Mouse (Mus musculus): Measurements from ENCODE around the gene Zfp592. TPM values are rescaled to one million over a fixed set of nuclear protein-coding genes. Genes with fewer than 3 reads are reported as not detected.

Zfp592 gene
- total RNA-seq, 2 experiments from 2014 or later = 14.3 to 16.4 TPM

DNA sequence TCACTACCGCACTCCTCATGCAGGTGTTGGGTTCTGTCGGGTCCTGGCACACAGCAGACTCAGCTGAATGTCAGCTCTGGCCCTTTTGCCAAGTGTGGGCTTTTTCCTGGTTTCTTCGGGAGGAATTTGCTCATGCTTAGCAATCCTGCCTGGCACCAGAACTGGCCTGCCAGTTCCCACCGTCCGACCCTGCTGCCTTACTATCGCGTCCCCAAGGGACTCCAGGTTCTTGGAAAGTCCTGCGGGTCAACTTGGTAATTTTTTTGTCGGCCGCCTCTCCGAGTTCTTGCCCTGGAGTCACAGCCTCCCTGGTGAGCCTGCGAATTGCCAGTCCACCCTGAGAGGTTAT, 876 bp upstream of the Zfp592 start:
- intact Hi-C loops (cut with DNase I) = loop anchor here (2.0 to 5.0 kb wide), 3 partner anchors 46 to 145 kb away; partner anchors contain the start of genes Sec11a and Wdr73
- DNase-seq = no peak

DNA sequence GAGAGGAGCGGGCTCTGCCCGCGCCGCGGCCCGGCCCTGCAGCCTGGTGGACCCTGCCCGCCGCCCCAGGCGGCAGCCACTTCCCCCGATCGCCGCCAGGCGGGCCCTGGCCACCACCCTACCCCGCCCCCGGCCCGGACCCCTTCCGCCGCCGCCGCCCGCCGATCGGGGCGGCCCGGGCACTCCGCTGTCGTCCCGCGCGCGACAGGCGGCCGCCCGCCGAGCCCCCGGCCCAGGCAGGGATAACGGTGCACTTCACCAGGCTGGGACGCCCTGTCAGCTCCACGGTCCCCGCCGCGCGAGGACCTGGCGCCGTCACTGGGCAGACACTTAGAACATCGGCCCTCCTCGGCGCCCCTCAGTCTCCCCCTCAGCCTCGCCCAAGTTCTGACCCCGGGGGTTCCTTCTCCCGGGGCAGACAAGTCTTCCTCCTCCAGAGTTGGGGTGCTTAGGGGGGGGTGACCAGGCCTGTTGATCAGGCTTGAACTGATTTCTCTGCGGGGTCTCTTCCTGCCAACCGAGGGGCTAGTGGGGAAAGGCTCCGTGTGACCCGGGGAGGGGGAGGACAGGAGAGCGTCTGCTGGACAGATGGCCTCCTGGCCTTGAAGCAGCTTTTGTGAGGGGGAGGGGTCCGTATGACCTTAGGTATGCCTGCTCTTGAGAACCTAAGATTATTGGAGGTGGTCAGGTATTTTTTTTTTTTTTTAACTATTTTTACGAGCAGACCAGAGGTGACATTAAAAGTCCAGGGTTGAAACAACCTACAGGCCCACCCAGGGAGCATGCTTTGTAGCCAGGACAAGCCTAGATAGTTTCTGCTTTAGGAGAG, 567 bp downstream of the Zfp592 start:
- peak in 1 of 2 experiments; percentile 26 for DNase-seq
- intact Hi-C loops (cut with DNase I) = loop anchor here (2.0 to 5.0 kb wide), 3 partner anchors 47 to 143 kb away; partner anchors contain the start of genes Sec11a and Wdr73

DNA sequence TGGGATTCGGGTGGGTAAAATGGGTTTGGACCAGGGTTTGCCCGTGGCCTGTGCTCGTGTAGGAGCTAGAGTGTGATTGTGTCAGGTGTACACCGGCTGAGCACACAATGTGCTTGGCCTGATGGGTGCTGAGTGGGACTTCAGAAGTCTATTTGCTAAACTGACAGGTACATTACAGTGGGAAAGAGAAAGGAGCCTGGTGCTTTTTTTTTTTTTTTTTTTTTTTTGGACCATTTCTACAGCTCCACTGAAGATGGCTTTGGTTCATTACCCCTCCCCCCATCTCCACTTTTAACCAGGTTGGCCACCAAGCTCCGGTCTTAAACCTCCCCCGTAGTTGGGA, 1.2 kb downstream of the Zfp592 start:
- no peak for DNase-seq
- intact Hi-C loops (cut with DNase I) = loop anchor here (5.0 kb wide), 1 partner anchor 143 kb away; no protein-coding TSS in a partner anchor

DNA sequence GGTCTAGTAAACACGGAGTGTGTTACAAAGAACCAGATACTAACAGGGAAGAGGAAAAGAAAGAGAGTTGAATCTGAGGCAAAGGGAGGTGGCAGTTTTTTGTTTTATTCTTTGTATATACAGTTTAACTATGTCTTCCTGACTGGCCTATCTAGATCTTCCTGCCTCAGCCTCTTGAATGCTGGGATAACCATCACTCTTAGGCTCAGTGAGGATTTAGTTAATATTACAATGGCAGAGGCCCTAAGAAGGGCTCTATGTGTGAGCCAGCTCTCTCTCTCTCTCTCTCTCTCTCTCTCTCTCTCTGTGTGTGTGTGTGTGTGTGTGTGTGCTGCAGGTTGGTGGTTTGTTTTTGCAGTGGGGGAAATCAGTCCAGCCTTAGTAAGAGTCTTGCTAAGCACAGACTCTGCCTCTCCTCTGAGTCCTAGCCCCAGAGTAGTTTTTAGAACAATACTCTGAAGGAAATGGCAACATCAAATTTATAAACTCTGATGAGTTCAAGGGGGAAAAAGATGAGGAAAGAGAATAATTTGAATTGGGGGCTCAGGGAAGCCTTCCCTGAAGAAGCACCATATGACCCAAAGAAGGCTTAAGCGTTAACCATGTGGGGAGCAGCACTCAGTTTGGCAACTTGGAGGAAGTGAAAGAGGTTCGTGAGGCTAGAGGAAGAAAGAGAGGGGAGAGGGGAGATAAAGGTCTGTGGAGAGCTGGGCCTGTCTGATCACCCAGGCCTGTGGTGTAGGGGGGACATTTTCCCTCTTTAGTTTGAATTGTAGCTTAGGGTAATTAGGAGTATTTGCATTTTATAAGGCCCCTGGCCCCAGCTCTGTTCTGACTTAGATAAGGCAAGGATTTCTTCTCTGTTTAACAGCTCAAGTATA, 2.0 kb downstream of the Zfp592 start:
- DNase-seq = no peak
- intact Hi-C loops (cut with DNase I) = no loop called here

DNA sequence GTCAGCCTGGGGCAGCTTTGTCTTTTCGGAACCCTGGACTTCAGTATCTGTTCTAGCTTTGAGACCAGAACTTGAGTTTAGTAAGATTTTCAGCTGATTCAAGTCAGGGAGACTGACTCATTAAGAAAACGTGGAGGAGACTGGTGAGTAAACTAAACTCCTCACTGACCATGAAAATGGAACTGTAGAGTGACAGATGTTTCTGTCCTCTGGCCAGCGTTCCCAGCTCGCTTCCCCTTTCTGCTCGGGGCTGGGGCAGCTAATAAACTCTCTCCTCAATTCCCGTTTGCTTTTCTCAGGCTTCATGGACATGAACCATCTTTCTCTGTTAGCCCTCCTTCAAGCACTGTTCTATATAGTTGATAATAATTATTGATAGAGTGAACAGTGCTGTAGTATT, 4.3 kb downstream of the Zfp592 start:
- peak in 1 of 2 experiments; percentile 33 for DNase-seq
- intact Hi-C loops (cut with DNase I) = no loop called here

DNA sequence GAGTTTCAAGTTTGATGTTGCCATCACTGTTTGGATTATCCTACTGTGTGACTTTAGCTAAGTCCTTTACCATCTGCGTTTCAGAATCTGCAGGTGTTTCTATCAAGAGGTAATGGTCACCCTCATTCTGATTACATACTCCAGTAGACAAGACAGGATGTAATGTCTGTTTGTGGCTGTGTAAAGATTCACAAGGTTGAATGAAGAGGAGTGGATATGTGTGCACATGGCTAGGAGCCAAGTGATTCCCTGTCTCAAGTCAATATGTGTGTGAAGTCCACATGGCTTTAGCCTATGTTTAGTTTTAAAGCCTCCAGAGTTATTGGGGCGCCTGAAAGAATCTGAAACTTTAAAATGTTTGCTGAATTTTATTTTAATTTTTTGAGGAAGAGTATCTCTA, 6.1 kb downstream of the Zfp592 start:
- DNase-seq = no peak
- intact Hi-C loops (cut with DNase I) = no loop called here

DNA sequence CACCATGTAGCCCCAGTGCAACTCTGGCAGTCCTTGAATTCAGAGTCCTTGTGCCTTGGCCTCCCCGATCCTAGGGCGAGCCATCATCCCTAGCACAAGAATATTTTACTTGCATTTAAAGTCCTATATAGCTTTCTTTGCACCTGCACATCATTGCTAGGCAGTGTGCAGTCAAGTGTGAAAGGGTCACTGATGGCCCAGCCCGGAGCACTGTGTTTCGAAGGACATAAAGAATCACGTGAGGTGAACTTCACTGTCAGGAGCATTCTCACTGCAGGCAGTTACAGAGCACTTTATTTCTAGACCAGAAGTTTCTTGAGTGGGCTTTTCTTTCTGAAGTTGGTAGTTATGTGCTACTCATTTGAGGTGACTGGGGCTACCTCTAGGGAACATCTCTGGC, 8.4 kb downstream of the Zfp592 start:
- no peak for DNase-seq
- intact Hi-C loops (cut with DNase I) = no loop called here

DNA sequence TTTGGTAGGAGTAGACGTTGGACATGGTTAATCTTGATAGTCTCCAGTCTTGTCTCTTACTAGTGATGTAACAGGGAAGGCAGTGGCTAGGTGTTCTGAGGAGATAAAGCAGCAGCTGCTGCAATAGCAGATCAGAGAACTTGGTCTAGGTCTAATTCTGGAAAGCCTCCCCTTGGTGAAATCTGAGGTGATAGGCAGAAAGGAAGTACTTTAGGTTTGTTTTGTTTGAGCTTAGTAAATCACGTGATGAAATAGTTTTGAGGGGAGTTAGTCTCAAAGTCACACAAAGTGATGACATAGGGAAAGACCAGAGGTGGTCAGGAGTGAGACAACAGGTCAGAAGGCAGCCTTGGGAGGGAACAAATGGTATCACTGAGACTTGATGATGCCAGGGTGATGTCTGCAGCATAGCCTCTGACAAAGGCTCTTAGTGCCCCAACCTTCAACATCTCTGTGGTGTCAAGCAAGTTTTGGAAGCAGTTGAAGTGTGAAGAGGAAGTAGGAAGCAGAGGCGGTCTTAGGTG, 11.1 kb downstream of the Zfp592 start:
- intact Hi-C loops (cut with DNase I) = no loop called here
- no peak for DNase-seq

DNA sequence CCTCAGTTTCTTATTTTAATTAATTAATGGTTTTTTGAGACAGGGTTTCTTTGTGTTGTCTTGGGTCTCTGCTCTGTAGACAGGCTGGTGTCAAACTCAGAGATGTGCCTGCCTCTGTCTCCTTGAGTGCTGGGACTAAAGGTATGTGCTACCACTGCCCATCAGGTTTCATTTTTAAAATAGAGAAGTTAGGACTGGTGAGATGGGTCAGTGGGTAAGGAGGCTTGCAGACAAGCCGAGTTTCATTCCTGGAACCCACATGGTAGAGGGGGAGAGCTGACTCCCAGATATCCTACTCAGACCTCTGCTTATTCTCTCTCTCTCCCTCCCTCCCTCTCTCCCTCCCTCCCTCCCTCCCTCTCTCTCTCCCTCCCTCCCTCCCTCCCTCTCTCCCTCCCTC, 12.5 kb downstream of the Zfp592 start:
- DNase-seq = no peak

DNA sequence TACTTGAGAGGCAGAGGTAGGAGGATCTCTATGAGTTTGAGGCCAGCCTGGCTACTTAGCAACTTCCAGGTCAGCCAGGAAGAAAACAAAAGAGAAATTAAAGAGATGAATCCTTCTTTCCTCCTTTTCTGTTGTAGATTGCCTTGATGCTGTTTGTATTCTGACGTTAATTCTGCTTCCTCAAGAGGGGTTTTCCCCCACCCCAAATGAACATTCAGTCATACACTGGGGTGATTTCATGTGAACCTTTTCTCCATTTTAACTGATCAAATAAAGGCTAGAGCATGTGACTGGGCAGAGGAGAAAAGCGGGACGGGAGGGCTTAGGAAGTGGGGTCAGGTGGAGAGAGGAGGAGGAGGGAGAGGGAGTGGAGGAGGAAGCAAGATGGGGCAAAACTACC, 14.8 kb downstream of the Zfp592 start:
- no peak for DNase-seq
- intact Hi-C loops (cut with DNase I) = no loop called here

More for the DNA sequence above, 12.5 kb downstream of the Zfp592 start:
- intact Hi-C loops (cut with DNase I) = no loop called here

DNA sequence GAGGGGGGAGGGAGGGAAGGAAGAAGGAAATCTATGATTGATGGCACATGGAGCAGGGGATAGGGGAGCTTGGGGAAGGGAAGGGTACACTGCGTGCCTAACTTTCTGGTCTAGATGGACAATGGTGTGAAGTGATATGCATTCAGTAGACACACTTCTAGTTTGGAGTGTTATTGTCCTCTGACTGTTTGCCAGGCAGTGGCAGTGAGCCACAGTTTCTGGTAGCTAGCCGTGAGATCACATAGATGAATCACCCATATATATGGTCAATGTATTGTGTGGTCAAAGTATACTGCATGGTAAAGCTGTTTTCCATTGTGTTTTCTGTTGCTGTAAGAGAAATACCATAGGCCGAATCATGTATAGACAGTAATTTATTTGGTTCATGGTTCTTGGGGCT, 18.1 kb downstream of the Zfp592 start:
- intact Hi-C loops (cut with DNase I) = no loop called here
- no peak for DNase-seq

DNA sequence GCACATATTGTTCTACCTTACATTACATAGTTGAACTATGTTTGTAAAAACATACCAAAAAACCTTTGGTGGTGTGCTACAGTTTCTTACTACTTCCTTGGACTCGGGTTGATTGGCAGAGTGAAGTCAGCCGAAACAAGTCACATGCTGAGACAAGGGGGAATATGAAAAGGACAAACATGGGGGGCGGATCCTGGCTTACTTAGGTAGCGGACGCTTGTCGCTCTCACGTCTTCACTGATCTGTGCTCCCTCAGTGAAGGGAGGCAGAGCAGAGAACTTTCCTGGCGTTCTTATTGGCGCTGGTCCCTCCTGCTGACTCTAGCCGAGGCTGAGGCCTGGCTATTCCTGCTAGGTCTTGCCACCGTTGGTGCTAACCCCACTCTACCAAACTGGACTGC, 26.8 kb downstream of the Zfp592 start:
- DNase-seq = no peak
- intact Hi-C loops (cut with DNase I) = no loop called here

DNA sequence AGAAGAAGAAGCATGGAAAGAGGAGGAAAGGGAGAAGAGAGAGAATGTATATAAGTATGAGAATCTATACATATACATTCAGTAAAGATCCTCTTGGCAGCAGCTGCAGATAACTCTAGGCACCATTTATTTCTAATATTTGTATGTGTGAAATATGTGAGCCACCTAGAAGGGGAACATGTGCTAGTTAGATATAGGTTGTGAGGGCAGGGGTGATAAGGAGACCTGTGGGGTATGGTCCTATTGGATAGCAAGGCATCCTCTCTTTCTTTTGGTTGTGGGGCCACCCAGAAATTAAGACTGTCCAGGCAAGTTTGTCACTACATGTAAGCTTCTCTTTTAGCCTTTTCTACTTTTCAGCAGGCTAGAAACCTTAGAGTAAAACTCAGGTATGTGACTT, 29.2 kb downstream of the Zfp592 start:
- DNase-seq = no peak
- intact Hi-C loops (cut with DNase I) = no loop called here

DNA sequence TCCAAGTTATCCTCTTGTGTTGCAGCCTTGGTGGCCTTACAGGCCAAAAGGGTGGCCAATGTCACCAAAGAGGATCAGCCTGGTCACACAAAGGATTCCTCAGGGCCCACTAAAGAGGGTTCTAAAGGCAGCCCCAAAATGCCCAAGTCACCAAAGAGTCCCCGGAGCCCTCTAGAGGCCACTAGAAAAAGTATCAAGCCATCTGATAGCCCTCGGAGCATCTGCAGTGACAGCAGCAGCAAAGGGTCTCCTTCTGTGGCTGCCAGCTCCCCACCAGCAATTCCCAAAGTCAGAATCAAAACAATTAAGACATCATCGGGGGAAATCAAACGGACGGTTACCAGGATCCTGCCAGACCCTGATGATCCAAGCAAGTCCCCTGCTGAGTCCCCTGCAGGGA, 30.6 kb downstream of the Zfp592 start:
- no peak for DNase-seq
- intact Hi-C loops (cut with DNase I) = no loop called here

DNA sequence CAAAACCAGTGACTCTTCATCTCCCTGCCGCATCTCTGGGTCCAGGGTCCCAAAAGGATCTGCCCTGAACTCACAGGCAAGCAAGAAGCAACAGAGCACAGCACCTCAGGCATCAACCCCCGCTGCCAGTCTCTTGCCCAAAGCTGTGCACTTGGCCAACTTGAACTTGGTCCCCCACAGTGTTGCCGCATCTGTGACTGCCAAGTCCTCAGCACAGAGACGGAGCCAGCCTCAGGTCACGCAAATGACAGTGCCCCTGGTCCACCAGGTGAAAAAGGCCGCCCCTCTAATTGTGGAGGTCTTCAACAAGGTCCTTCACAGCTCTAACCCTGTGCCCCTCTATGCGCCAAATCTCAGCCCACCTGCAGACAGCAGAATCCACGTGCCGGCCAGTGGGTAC, 31.2 kb downstream of the Zfp592 start:
- intact Hi-C loops (cut with DNase I) = no loop called here
- DNase-seq = no peak

DNA sequence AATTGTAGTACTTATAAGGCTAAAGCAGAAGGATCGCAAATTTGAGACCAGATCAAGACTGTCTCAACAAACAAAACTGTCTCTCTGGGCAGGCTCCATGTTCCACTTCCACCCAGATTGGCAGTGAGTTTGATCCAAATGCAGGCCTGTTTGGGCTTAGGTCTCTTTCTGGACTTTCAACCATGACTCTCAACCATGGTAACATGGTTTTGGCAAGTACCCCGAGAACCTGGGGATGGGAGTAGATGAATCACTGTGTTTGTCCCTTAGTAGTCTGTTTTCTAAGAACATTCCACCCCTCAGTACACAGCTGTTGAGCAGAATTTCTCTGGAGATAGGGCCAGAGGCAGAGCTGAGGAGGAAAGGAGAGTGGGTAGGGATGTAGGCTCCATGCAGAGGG, 32.3 kb downstream of the Zfp592 start:
- no peak for DNase-seq
- intact Hi-C loops (cut with DNase I) = no loop called here

DNA sequence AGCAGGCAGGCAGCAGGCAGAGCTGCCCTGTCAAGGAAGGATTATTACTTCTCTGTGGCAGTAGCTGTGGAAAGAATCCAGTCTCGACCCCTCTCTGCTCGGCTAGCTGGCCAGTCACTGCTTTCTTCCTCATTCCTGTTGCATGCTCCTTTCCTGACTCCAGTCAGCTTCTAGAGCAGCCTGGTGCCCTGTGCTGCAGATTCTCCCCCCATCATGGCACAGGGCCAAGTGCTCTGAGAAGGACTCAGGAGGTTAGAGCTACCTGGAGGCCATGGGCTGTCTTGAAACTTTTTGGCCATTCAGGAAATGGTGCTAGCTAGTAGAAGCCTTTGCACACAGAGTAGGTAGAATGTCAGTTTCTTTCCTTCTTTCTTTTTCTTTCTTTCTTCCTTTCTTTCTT, 46.2 kb downstream of the Zfp592 start:
- DNase-seq = no peak
- intact Hi-C loops (cut with DNase I) = loop anchor here (10.0 kb wide), 1 partner anchor 305 kb away; no protein-coding TSS in a partner anchor

DNA sequence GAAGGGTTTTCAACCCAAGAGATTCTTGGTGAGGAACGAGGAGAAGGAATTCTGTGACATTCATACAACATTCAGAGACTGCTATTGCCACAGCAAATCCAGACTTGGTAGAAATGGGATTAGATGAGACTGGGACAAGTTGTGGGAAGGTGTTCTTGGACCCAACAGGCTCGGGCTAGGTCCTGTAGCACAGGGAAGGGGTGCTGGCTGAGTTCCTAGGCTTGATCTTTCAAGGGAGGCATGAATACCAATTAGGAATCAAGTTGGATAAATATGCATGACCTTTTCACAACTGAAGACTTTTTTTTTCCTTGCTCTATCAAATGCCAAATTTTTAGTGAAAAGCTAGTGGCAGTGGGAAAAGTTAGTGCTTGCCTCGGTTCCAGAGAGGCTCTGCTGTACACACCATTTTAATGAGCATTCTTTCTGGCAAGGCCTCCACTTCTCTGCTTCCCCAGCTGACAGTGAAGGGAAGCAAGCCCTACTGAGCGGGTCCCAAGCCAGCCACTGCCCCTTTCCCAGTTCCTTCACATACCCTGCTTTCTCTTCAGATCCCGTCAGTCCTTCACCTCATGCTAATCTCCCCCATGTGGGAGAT, 49.6 kb downstream of the Zfp592 start:
- intact Hi-C loops (cut with DNase I) = loop anchor here (10.0 kb wide), 1 partner anchor 308 kb away; no protein-coding TSS in a partner anchor
- no peak for DNase-seq

DNA sequence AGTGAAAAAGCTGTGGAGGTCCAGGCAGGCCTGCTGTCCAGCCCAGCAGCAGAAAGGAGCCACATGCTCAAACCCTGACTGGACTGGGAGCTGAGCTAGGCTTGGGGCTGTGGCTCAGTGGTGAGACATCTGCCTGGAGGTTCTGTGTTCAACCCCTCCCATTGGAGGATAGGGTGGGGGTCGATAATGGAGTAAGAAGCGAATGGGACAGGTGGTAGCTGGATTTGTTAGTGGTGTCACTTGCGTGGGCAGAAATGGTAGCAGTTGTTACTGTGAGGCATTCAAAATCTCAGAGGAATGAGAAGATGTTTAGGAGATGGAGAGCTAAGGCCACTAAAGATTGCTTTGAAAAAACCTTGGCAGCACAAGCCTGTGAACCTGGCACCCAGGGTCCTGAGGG, 54.4 kb downstream of the Zfp592 start:
- intact Hi-C loops (cut with DNase I) = loop anchor here (10.0 kb wide), 1 partner anchor 313 kb away; no protein-coding TSS in a partner anchor
- no peak for DNase-seq

DNA sequence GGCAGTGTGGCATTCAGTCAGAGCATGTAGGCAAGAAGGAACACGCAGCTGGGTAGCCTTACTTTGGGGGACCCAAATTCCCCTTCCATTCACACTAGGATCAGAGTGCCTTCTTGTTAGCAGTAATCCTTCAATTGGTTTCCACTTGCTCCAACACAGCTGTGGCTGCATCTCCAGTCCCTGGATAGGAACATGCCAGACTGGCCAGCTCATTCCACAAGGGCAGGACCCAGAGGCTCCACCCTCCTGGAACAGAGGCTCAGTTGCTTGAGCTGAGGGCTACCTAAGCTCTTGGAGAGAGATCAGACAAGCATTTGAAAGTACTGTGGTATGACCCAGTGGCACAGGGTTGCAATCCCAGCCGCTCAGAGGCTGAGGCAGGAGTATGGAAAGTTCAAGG, 55.0 kb downstream of the Zfp592 start:
- DNase-seq = no peak

DNA sequence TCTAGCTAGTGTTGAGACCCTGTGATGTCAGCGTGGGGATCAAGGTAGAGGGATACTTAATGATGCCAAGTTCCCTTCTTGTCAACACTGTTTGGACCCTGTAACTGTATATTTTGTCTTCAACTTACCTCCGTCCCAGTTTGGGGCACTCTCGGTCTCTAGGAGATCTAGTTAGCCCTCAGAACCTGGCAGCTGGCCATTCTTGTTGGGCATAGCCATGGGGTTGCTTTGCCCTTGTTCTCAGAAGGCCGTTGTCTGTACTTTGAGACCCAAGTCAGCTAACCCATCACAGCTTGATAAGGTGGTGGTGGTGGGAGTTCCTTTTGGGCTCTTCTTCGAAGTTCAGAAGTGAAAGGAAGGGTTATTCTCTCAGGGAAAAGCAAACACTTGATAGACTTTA, 56.5 kb downstream of the Zfp592 start:
- DNase-seq = no peak
- intact Hi-C loops (cut with DNase I) = loop anchor here (10.0 kb wide), 1 partner anchor 315 kb away; no protein-coding TSS in a partner anchor

More for the DNA sequence above, 55.0 kb downstream of the Zfp592 start:
- intact Hi-C loops (cut with DNase I) = loop anchor here (10.0 kb wide), 1 partner anchor 314 kb away; no protein-coding TSS in a partner anchor

Data from heart, postnatal 36 days (tissue).